Mouse (Mus musculus) stomach, embryonic 14.5 days (tissue): Measurements from ENCODE around the gene Strada. TPM values are rescaled to one million over a fixed set of nuclear protein-coding genes. Genes with fewer than 3 reads are reported as not detected.

ENCODE experiments used
- polyA plus RNA-seq: library from polyadenylated mRNA; unstranded; fragments of >200 nt; fragmentation: Nextera tagmentation; extraction: Ambion mirVana; gene quantifications from 2 replicates; pipeline ENCODE4 v1.2.1, GENCODE M21; 2014

The Strada gene
- polyA plus RNA-seq, 1 experiment from 2014 or later = 27.5 TPM

Other genes with a start within 250 kb of the Strada start
- 36.8 and 39.0 TPM in 2 replicates for gene Cyb561, start 248.8 kb downstream of the Strada start, polyA plus RNA-seq
- gene Ace, start 234.2 kb downstream of the Strada start, polyA plus RNA-seq = 0.72 and 0.80 TPM in 2 replicates
- not detected in 2 replicates for gene Ace3, start 207.5 kb downstream of the Strada start, polyA plus RNA-seq
- 0.07 and 0.38 TPM in 2 replicates for gene Kcnh6, start 194.0 kb downstream of the Strada start, polyA plus RNA-seq
- 61.9 and 63.0 TPM in 2 replicates for gene Dcaf7, start 165.3 kb downstream of the Strada start, polyA plus RNA-seq
- 7.7 and 11.1 TPM in 2 replicates for gene Taco1, start 136.1 kb downstream of the Strada start, polyA plus RNA-seq
- 20.7 and 25.8 TPM in 2 replicates for gene Map3k3, start 117.6 kb downstream of the Strada start, polyA plus RNA-seq
- not detected in 2 replicates for gene Gm10840, start 41.3 kb downstream of the Strada start, polyA plus RNA-seq
- 149 and 157 TPM in 2 replicates for gene Limd2, start 41.3 kb downstream of the Strada start, polyA plus RNA-seq
- 60.2 and 68.1 TPM in 2 replicates for gene Ccdc47, start 14.2 kb upstream of the Strada start, polyA plus RNA-seq
- 67.9 TPM in 2 replicates for gene Ddx42, start 14.8 kb upstream of the Strada start, polyA plus RNA-seq
- 50.2 and 54.3 TPM in 2 replicates for gene Ftsj3, start 53.9 kb upstream of the Strada start, polyA plus RNA-seq
- 241 and 254 TPM in 2 replicates for gene Psmc5, start 54.0 kb upstream of the Strada start, polyA plus RNA-seq
- gene Smarcd2, start 70.8 kb upstream of the Strada start, polyA plus RNA-seq = 82.8 and 86.2 TPM in 2 replicates
- gene Tcam1, start 74.5 kb upstream of the Strada start, polyA plus RNA-seq = 0.07 and 0.41 TPM in 2 replicates
- not detected in 2 replicates for gene Gh, start 99.7 kb upstream of the Strada start, polyA plus RNA-seq
- gene Cd79b, start 112.6 kb upstream of the Strada start, polyA plus RNA-seq = 2.7 and 2.9 TPM in 2 replicates
- gene Scn4a, start 151.1 kb upstream of the Strada start, polyA plus RNA-seq = 0.13 TPM in 1 of 2 replicates, not detected in the other
- 0.49 and 0.77 TPM in 2 replicates for gene Prr29, start 163.3 kb upstream of the Strada start, polyA plus RNA-seq
- gene Icam2, start 185.9 kb upstream of the Strada start, polyA plus RNA-seq = 43.3 and 43.4 TPM in 2 replicates